Mouse (Mus musculus): Measurements from ENCODE around the gene Defb48. TPM values are rescaled to one million over a fixed set of nuclear protein-coding genes. Genes with fewer than 3 reads are reported as not detected.

Defb48 gene
- total RNA-seq (2014; rRNA removed) (not detected in 2 replicates), polyA plus RNA-seq (2015; fragmentation: Nextera tagmentation; extraction: Ambion mirVana) (not detected in 2 replicates)

DNA sequence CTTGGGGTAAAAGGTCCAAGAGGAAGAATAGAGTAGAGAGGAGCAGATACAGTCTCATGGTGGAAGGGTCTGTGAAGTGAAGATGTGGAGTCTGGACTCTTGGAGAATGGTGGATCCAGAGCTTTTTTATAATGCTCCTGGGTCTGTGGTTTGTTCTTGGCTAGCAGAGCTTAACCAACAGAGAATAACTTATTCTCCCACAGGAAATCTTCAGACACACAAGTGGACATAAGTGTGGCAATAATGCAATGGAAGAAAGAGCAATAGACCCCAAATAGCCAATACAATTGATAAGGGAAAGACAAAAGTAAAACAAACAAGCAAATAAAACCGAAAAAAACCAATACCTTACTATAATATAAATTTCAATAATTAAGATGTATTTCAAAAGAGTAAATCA lies at the start of gene Defb48:
Gene Defb48 (minus strand): TSS at position 101 of the 400 bp plus-strand sequence.
- no peaks in the 10 kb centered on the region for H3K36me3 ChIP-seq (ENCODE audit: insufficient read depth)
- H3K27ac ChIP-seq (ENCODE audit: low read depth, low read length): no peak within 1 kb of the TSS
- H3K9ac ChIP-seq: no peak within 1 kb of the TSS
- no peak for ATAC-seq
- 82% methylated on average over 1 of the region's 1 CpGs for WGBS
- H3K9me3 ChIP-seq (ENCODE audit: low read length): no peaks in the 10 kb centered on the region
- no peak within 1 kb of the TSS for H3K4me3 ChIP-seq (ENCODE audit: low read depth, low read length)
- TF ChIP-seq CTCF (IDR thresholded peaks at IDR 0.05; ENCODE audit: low read depth): no peak
- no peaks in the 10 kb centered on the region for H3K4me1 ChIP-seq (ENCODE audit: insufficient read depth)
- no peak within 1 kb of the TSS for H3K4me2 ChIP-seq (ENCODE audit: low read depth)
- H3K27me3 ChIP-seq (ENCODE audit: insufficient read depth, low read length): no peaks in the 10 kb centered on the region
- no peak for DNase-seq

DNA sequence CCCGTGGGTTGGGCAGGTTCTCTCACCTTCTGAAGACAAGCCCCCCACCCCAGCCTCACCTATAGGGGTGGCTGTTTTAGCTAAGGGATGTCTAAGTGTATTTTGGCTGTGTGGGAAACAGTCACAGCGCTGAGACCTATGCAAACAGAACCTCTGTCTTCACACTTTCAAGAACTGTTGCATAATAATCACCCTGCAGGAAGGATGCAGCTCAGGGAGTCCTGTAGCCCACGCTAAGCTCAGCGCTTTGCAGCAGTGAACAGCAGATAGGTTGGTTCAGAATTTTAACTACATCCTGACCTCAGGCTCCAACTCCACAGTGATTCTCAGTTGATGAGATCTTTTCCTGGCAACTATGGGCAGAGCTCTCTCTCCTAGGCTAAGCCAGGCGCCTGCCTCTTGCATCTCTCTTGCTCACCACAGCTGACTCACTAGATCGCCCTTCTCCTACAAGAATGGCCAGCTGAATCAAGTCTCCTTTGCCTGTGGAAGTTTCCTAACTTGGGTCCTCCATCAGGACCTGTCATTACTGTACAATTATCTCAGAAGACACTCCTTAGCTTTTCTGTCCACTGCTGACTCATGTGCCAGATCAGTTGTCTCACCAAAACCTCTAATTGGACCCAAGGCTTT lies 36.3 kb upstream of the Defb48 start:
- Histone ChIP-seq H3K9me3 (ENCODE audit: low read length) (no peaks in the 10 kb centered on the region), H3K36me3 (ENCODE audit: insufficient read depth) (no peaks in the 10 kb centered on the region), H3K9ac (no peak overlapping the region), H3K4me1 (ENCODE audit: insufficient read depth) (no peaks in the 10 kb centered on the region), H3K27me3 (ENCODE audit: insufficient read depth, low read length) (no peaks in the 10 kb centered on the region), H3K27ac (ENCODE audit: low read depth, low read length) (no peak overlapping the region), H3K4me2 (ENCODE audit: low read depth) (no peak overlapping the region), H3K4me3 (ENCODE audit: low read depth, low read length) (no peak overlapping the region)
- DNase-seq (no peak), ATAC-seq (no peak)
- TF ChIP-seq CTCF (IDR thresholded peaks at IDR 0.05; ENCODE audit: low read depth): no peak
- WGBS: 60% methylated on average over 6 of the region's 6 CpGs

DNA sequence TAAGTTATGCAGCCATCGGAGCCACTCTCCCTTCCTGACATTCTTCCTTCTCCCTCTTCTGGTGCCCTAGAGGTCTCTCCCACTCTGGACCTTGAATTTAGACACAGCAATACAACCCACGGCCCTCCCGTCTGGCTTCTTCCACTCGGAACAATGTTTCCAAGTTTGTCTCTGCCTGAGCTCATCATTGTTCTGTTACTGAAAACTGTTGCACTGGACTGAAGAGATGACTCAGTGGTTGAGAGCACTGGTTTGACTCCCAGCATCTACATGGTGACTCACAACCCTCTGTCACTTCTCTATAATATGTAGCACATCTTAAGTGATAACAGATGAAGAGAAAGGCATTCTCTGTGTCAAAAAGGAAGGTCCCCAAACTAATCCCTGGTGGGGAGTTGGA lies 30.4 kb upstream of the Defb48 start:
- Histone ChIP-seq H3K4me3 (ENCODE audit: low read depth, low read length) (no peak overlapping the region), H3K27ac (ENCODE audit: low read depth, low read length) (no peak overlapping the region)
- ATAC-seq: no peak

DNA sequence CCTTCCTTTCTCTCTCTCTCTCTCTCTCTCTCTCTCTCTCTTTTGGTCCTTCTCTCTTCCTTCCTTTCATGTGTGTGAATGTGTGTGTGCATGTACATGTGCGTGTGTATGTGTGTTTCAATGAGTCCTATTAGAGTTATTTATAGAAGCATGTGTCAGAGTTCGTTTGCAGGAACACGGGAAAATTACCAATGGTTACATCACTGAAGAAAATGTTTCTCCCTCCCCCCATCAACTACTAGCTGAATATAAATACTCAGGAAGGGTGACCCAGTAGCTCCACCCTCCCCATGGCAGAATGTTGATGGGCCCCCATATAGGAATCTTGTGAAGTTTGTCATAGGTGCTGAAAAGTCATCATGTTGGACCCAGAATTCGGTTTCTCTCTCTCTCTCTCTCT lies 28.8 kb upstream of the Defb48 start:
- no peak overlapping the region for H3K27ac ChIP-seq (ENCODE audit: low read depth, low read length)
- TF ChIP-seq CTCF (IDR thresholded peaks at IDR 0.05; ENCODE audit: low read depth): no peak
- H3K27me3 ChIP-seq (ENCODE audit: insufficient read depth, low read length): no peaks in the 10 kb centered on the region
- no peak overlapping the region for H3K4me3 ChIP-seq (ENCODE audit: low read depth, low read length)
- no peak overlapping the region for H3K4me2 ChIP-seq (ENCODE audit: low read depth)
- H3K9me3 ChIP-seq (ENCODE audit: low read length): no peaks in the 10 kb centered on the region
- no peaks in the 10 kb centered on the region for H3K36me3 ChIP-seq (ENCODE audit: insufficient read depth)
- ATAC-seq (no peak), DNase-seq (no peak)
- WGBS: 81% methylated on average over 4 of the region's 4 CpGs
- H3K4me1 ChIP-seq (ENCODE audit: insufficient read depth): no peaks in the 10 kb centered on the region
- no peak overlapping the region for H3K9ac ChIP-seq

More for the DNA sequence above, 30.4 kb upstream of the Defb48 start:
- no peaks in the 10 kb centered on the region for H3K27me3 ChIP-seq (ENCODE audit: insufficient read depth, low read length)
- no peak overlapping the region for H3K9ac ChIP-seq
- 86% methylated on average over 4 of the region's 4 CpGs for WGBS
- H3K9me3 ChIP-seq (ENCODE audit: low read length): no peaks in the 10 kb centered on the region
- no peak overlapping the region for H3K4me2 ChIP-seq (ENCODE audit: low read depth)
- no peaks in the 10 kb centered on the region for H3K4me1 ChIP-seq (ENCODE audit: insufficient read depth)
- no peak for DNase-seq
- no peaks in the 10 kb centered on the region for H3K36me3 ChIP-seq (ENCODE audit: insufficient read depth)
- TF ChIP-seq CTCF (IDR thresholded peaks at IDR 0.05; ENCODE audit: low read depth): no peak

DNA sequence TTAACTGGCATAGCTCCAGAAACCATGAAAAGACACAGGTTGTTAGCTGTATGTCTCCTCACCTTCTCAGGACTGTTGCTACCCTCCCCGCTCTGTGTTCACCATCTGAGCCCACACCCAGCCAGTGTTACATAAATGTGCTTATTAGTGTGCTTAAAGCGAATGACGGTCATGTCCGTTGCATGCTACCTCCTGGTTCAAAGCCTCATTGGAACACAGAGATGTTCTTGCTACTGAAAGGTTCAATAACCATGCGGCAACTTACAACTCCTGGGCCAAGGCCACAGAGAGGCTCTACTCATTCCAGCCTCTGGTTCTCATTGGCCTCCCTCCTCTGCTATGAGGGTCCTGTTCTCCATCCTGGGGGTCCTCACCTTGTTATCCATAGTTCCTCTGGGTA lies 27.2 kb upstream of the Defb48 start, which contains the start of gene Defb43:
Gene Defb43 (plus strand): TSS at position 301 of the 400 bp plus-strand sequence.
- Histone ChIP-seq H3K4me2 (ENCODE audit: low read depth) (no peak within 1 kb of the TSS), H3K36me3 (ENCODE audit: insufficient read depth) (no peaks in the 10 kb centered on the region), H3K9me3 (ENCODE audit: low read length) (no peaks in the 10 kb centered on the region), H3K4me1 (ENCODE audit: insufficient read depth) (no peaks in the 10 kb centered on the region), H3K4me3 (ENCODE audit: low read depth, low read length) (no peak within 1 kb of the TSS), H3K27me3 (ENCODE audit: insufficient read depth, low read length) (no peaks in the 10 kb centered on the region), H3K27ac (ENCODE audit: low read depth, low read length) (no peak within 1 kb of the TSS), H3K9ac (no peak within 1 kb of the TSS)
- no peak for DNase-seq
- 97% methylated on average over 5 of the region's 5 CpGs for WGBS
- TF ChIP-seq CTCF (IDR thresholded peaks at IDR 0.05; ENCODE audit: low read depth): no peak
- no peak for ATAC-seq

DNA sequence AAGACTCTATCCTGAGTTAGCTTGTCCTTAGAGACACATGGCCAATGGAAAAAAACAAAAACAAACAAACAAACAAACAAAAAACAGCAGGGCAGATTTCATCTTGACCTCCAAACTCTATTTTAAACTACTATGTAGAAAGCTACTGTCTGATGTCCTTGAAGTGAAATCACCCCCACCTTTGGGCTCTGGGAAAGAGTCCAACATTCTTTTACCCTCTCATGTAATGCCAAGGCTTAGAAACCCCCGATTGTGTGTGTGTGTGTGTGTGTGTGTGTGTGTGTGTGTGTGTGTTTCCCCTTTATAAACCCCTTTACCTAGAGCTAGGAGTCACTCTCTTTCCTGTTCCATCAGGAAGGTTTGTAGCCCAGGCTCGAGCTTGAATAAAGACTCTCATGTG lies 18.3 kb upstream of the Defb48 start:
- Histone ChIP-seq H3K9ac (no peak overlapping the region), H3K4me2 (ENCODE audit: low read depth) (no peak overlapping the region), H3K4me1 (ENCODE audit: insufficient read depth) (no peaks in the 10 kb centered on the region), H3K27me3 (ENCODE audit: insufficient read depth, low read length) (no peaks in the 10 kb centered on the region), H3K9me3 (ENCODE audit: low read length) (no peaks in the 10 kb centered on the region), H3K36me3 (ENCODE audit: insufficient read depth) (no peaks in the 10 kb centered on the region), H3K27ac (ENCODE audit: low read depth, low read length) (no peak overlapping the region), H3K4me3 (ENCODE audit: low read depth, low read length) (no peak overlapping the region)
- ATAC-seq (no peak), DNase-seq (no peak)
- TF ChIP-seq CTCF (IDR thresholded peaks at IDR 0.05; ENCODE audit: low read depth): no peak
- WGBS: 34% methylated on average over 2 of the region's 2 CpGs

DNA sequence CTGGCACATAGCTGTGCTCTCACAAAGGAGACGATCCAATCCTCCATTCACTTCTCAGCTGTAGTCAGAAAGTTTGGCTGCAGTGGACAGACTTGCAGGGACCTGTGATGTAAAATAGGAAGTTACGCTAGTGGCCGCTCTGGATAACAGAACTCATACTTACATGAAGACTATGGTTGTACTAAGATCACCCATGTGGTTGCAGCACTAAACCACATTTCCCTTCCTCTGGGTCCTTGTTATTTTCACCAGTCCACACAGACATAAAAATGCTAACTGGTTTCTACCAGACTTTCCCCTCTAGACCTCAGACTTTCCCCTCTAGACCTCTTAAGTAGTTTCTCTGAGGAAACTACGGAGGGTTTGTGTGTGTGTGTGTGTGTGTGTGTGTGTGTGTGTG lies 14.7 kb upstream of the Defb48 start:
- no peak overlapping the region for H3K27ac ChIP-seq (ENCODE audit: low read depth, low read length)
- no peak overlapping the region for H3K4me2 ChIP-seq (ENCODE audit: low read depth)
- H3K36me3 ChIP-seq (ENCODE audit: insufficient read depth): no peaks in the 10 kb centered on the region
- 86% methylated on average over 4 of the region's 4 CpGs for WGBS
- no peak overlapping the region for H3K9ac ChIP-seq
- ATAC-seq (no peak), DNase-seq (no peak)
- no peak for TF ChIP-seq CTCF (IDR thresholded peaks at IDR 0.05; ENCODE audit: low read depth)
- no peaks in the 10 kb centered on the region for H3K27me3 ChIP-seq (ENCODE audit: insufficient read depth, low read length)
- H3K4me1 ChIP-seq (ENCODE audit: insufficient read depth): no peaks in the 10 kb centered on the region
- H3K9me3 ChIP-seq (ENCODE audit: low read length): no peaks in the 10 kb centered on the region
- no peak overlapping the region for H3K4me3 ChIP-seq (ENCODE audit: low read depth, low read length)

Data from forebrain, postnatal 0 days (tissue).